Mouse (Mus musculus) cortical plate, adult 2 months (tissue): ENCODE results near the gene Krt35.

Experiments used
- CTCF ChIP-seq: fragments of 200-500 bp; IDR thresholded peaks from 2 replicates; pipeline ENCODE4 v1.5.1; 2011; ENCODE audit warnings: mild to moderate bottlenecking, control low read depth, low read length; ENCODE audit not compliant: insufficient read depth; ENCODE audit errors: extremely low read depth
- POLR2A ChIP-seq: fragments of 200-500 bp; IDR thresholded peaks from 2 replicates; pipeline ENCODE4 v1.6.1; 2011; ENCODE audit warnings: mild to moderate bottlenecking, low read length, control low read depth; ENCODE audit not compliant: insufficient read depth; ENCODE audit errors: extremely low read depth

GRCm38 (mm10) chr11:100046303-100046866 lies 49.7 kb downstream of the Krt35 start:
- no peak for TF ChIP-seq CTCF
- TF ChIP-seq POLR2A = no peak
